Mouse (Mus musculus): ENCODE measurements at regions not wholly inside any gene's neighbourhood (a gene's known extent, or its start where the extent isn't known, plus 50 kb on each side); places are given as distances from the start of the nearest gene placed in this dataset.

DNA sequence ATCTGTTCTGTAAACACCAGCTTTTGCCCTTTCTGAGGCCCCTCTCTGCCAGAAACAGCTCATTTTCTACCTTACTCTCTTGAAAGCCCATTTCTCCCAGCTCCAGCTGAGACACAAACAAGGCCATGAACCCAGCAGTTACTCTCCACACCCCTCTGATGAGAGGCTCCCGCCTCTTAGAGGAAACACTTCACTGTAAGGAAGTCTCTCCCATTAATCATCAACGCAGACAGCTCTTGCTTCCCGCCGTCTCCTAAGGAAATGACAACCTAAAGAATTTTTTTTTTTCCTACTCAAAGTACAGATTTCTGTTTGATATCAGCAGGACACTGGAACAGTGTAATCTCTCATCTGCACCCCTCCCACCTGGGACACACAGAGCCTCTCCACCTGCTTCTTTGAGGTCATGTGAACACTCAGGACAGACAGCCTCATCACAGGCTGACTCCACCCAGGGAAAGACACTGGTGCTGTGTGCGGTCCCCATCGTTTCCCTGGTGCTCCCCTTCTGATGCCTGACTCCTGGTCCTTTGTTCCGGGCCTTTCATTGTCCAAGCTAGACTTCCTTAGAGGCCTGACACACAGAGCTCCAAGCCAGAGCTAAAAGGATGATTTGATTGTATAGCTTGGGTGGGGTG is 106.0 kb upstream of the Pmepa1 start:
- 0 out of 2 replicates have a peak overlapping the region, but pooled peaks have one; percentile 27 for H3K27ac ChIP-seq (ENCODE audit: low read length)
- WGBS: 42% methylated on average over 7 of the region's 7 CpGs
- no peak for ATAC-seq (replicated peaks; ENCODE audit: extremely low read depth, insufficient read depth, low FRiP score)
- no peaks in the 10 kb centered on the region for H3K36me3 ChIP-seq (ENCODE audit: control insufficient read depth, insufficient read depth)
- H3K4me3 ChIP-seq (ENCODE audit: low read length): no peak overlapping the region
- H3K4me2 ChIP-seq (ENCODE audit: low read depth, low read length): no peak overlapping the region
- peaks cover 22% of the 10 kb centered on the region for H3K4me1 ChIP-seq (ENCODE audit: control insufficient read depth, insufficient read depth, low read length)
- H3K27me3 ChIP-seq (ENCODE audit: control insufficient read depth, insufficient read depth, low read length): no peaks in the 10 kb centered on the region
- no peak overlapping the region for H3K9ac ChIP-seq (ENCODE audit: low read length)
- no peaks in the 10 kb centered on the region for H3K9me3 ChIP-seq (replicated peaks; ENCODE audit: control insufficient read depth, low read length)

DNA sequence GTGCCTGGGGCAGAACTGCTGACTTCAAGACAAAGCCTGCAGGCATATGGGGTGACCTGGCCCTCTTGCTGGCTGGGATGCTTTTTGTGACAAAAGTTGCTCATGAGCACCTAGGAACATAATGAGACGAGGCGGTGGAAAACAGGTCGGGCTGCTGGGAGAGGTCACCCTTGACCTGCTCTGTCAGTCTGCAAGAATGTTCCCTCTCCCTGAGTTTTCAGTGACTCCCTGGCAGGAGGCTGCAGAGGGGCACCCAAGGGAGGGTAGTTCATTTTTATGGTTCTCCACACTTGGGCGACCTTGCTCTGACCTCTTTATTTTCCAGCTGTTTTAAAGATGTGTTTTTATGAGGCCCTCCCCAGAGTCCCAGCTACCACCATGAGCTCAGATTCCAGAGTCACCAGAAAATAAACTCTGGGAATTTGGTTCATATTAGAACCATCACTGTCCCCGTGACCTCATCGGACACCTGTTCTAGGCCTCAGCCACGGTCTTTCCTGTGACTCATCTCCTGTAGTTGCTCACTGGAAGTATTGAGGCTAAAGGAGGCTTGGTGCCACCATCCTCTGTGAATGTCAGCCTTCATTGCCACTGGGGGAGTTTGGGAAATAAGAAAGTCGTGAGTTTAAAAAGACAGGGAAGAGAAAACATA is 108.7 kb upstream of the Pmepa1 start:
- no peak overlapping the region for H3K9ac ChIP-seq (ENCODE audit: low read length)
- H3K4me2 ChIP-seq (ENCODE audit: low read depth, low read length): no peak overlapping the region
- H3K4me1 ChIP-seq (ENCODE audit: control insufficient read depth, insufficient read depth, low read length): peaks cover 15% of the 10 kb centered on the region
- no peaks in the 10 kb centered on the region for H3K27me3 ChIP-seq (ENCODE audit: control insufficient read depth, insufficient read depth, low read length)
- WGBS: 73% methylated on average over 8 of the region's 8 CpGs
- H3K4me3 ChIP-seq (ENCODE audit: low read length): no peak overlapping the region
- no peaks in the 10 kb centered on the region for H3K36me3 ChIP-seq (ENCODE audit: control insufficient read depth, insufficient read depth)
- no peak for ATAC-seq (replicated peaks; ENCODE audit: extremely low read depth, insufficient read depth, low FRiP score)
- H3K27ac ChIP-seq (ENCODE audit: low read length): no peak overlapping the region; the same call in 1 of the 2 replicates
- H3K9me3 ChIP-seq (replicated peaks; ENCODE audit: control insufficient read depth, low read length): no peaks in the 10 kb centered on the region

DNA sequence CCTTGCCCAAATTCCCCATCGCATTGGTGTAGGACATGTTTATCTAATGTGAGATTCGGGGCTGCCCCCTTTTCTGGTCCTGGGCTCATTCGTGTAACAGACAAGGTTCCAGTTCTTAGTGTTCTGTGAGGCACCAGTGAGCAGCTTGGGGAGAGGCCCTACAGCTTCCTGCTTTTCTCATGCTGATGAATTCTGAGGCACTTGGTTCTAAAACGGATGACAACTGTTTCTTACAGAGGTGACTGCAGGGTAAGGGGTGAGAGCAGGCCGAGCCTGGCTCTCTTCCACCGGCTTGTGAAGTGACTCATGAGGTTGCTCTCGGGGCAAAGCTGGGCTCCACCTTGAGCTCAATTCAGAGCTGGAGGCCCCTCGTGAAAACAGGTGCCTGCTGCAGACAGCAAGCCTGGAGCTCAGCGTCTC is 109.4 kb upstream of the Pmepa1 start:
- Histone ChIP-seq H3K4me3 (ENCODE audit: low read length) (no peak overlapping the region), H3K9me3 (replicated peaks; ENCODE audit: control insufficient read depth, low read length) (no peaks in the 10 kb centered on the region; the same call in 1 of the 2 replicates), H3K4me1 (ENCODE audit: control insufficient read depth, insufficient read depth, low read length) (peaks cover 8% of the 10 kb centered on the region; the same call in 1 of the 2 replicates), H3K27me3 (ENCODE audit: control insufficient read depth, insufficient read depth, low read length) (no peaks in the 10 kb centered on the region), H3K9ac (ENCODE audit: low read length) (no peak overlapping the region), H3K36me3 (ENCODE audit: control insufficient read depth, insufficient read depth) (no peaks in the 10 kb centered on the region), H3K4me2 (ENCODE audit: low read depth, low read length) (no peak overlapping the region), H3K27ac (ENCODE audit: low read length) (peak overlapping the region; percentile 26; the same call in 1 of the 2 replicates)
- ATAC-seq (replicated peaks; ENCODE audit: extremely low read depth, insufficient read depth, low FRiP score): no peak
- 49% methylated on average over 9 of the region's 9 CpGs for WGBS

DNA sequence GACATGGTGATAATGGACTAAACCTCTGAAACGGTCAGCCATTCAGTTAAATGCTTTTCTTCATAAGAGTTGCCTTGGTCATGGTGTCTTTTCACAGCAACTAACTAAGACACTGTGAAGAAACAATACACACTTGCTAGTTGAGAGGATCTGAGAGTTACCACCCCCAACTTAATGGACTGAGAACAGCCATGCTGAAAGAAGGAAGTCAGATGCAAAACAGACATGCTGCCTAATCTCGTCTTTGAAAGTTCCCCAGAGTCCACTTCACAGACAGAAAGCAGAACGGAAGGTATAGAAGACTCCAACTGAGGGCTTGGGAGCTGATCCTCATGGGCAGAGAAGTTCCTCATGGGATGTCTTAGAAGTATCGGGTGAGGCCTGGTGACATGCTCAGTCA is 111.8 kb upstream of the Pmepa1 start:
- no peak overlapping the region for H3K27ac ChIP-seq (ENCODE audit: low read length)
- 66% methylated on average over 4 of the region's 4 CpGs for WGBS
- no peaks in the 10 kb centered on the region for H3K27me3 ChIP-seq (ENCODE audit: control insufficient read depth, insufficient read depth, low read length)
- H3K36me3 ChIP-seq (ENCODE audit: control insufficient read depth, insufficient read depth): no peaks in the 10 kb centered on the region
- H3K4me1 ChIP-seq (ENCODE audit: control insufficient read depth, insufficient read depth, low read length): peaks cover 6% of the 10 kb centered on the region; the same call in 1 of the 2 replicates
- H3K9me3 ChIP-seq (replicated peaks; ENCODE audit: control insufficient read depth, low read length): peaks cover 5% of the 10 kb centered on the region; the same call in 1 of the 2 replicates
- no peak for ATAC-seq (replicated peaks; ENCODE audit: extremely low read depth, insufficient read depth, low FRiP score)
- no peak overlapping the region for H3K4me2 ChIP-seq (ENCODE audit: low read depth, low read length)
- no peak overlapping the region for H3K9ac ChIP-seq (ENCODE audit: low read length)
- H3K4me3 ChIP-seq (ENCODE audit: low read length): no peak overlapping the region

DNA sequence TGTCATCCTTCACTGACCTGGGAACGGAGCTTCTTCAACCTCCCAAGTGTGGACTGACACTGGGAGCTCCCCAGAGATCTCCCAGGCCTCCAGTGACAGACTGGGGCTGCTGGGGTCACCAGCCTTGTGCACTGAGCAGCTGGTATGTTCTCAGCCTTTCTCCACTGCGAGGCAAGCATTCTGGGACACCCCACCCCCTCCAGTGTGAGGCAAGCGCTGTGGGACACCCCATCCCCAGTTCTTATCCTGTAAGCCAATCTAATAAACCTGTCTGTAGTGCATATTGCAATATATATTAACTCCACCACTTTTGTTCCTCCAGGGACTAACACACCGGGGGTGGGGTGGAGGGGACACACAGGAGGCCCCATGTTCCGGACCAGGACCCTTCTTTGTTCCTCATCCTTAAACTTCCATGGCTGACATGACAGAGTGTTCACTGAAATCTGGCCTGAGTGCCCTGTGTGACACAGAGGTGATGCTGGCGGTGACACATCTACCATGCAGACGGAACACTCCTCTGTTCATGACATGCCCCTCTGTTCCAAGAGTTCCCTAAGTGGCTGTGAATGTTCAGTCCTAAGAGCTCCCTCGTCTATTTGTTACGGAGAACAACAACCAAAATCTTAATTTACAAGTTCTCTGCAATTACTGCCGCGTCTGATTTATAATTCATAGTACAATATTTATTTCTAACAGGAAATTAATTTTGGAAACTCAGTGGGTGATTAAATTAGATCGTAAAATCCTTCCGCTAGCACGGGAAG is 116.4 kb upstream of the Pmepa1 start:
- H3K36me3 ChIP-seq (ENCODE audit: control insufficient read depth, insufficient read depth): no peaks in the 10 kb centered on the region
- no peaks in the 10 kb centered on the region for H3K4me1 ChIP-seq (ENCODE audit: control insufficient read depth, insufficient read depth, low read length)
- H3K4me2 ChIP-seq (ENCODE audit: low read depth, low read length): no peak overlapping the region
- H3K9me3 ChIP-seq (replicated peaks; ENCODE audit: control insufficient read depth, low read length): peaks cover 5% of the 10 kb centered on the region; the same call in 1 of the 2 replicates
- no peak overlapping the region for H3K27ac ChIP-seq (ENCODE audit: low read length)
- no peak for ATAC-seq (replicated peaks; ENCODE audit: extremely low read depth, insufficient read depth, low FRiP score)
- H3K9ac ChIP-seq (ENCODE audit: low read length): no peak overlapping the region
- 78% methylated on average over 14 of the region's 14 CpGs for WGBS
- H3K27me3 ChIP-seq (ENCODE audit: control insufficient read depth, insufficient read depth, low read length): no peaks in the 10 kb centered on the region
- H3K4me3 ChIP-seq (ENCODE audit: low read length): no peak overlapping the region

DNA sequence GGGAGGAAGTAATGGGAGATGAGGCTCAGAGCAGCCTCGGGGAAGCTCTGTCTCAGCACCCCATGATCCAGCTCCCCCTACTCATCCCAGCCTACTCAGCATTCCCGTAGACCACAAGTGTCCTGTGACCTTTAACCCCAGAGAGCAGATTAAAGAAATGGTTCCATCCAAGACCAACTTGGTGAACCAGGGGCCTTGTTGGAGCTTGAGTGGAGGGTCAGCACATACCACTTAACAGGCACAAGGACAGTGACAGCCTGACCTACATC is 116.9 kb upstream of the Pmepa1 start:
- Histone ChIP-seq H3K9ac (ENCODE audit: low read length) (no peak overlapping the region), H3K4me3 (ENCODE audit: low read length) (no peak overlapping the region), H3K4me2 (ENCODE audit: low read depth, low read length) (no peak overlapping the region), H3K36me3 (ENCODE audit: control insufficient read depth, insufficient read depth) (no peaks in the 10 kb centered on the region), H3K9me3 (replicated peaks; ENCODE audit: control insufficient read depth, low read length) (peaks cover 5% of the 10 kb centered on the region; the same call in 1 of the 2 replicates), H3K27ac (ENCODE audit: low read length) (no peak overlapping the region), H3K4me1 (ENCODE audit: control insufficient read depth, insufficient read depth, low read length) (no peaks in the 10 kb centered on the region), H3K27me3 (ENCODE audit: control insufficient read depth, insufficient read depth, low read length) (no peaks in the 10 kb centered on the region)
- no peak for ATAC-seq (replicated peaks; ENCODE audit: extremely low read depth, insufficient read depth, low FRiP score)
- 56% methylated on average over 2 of the region's 2 CpGs for whole genome bisulfite sequencing

DNA sequence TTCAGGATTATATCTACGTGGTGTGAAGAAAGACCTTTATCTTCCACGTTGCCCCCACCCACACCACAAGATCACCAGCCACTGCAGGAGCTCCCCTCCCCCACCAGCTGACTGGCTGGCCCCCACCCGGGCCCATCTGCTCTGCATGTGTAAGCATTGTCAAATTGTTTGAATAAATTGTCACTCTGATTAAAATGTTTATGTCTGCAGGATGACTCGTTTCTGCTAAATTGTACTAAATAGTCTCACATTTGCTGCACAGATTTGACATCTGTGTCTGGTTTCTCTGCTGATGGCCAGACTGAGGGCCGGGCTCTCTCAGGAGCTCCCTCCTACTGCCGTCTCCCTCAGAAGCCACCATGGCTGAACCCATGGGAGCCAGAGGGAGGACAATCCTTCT is 119.2 kb upstream of the Pmepa1 start:
- ATAC-seq (replicated peaks; ENCODE audit: extremely low read depth, insufficient read depth, low FRiP score): no peak
- Histone ChIP-seq H3K4me3 (ENCODE audit: low read length) (no peak overlapping the region), H3K4me1 (ENCODE audit: control insufficient read depth, insufficient read depth, low read length) (no peaks in the 10 kb centered on the region), H3K27me3 (ENCODE audit: control insufficient read depth, insufficient read depth, low read length) (no peaks in the 10 kb centered on the region), H3K9me3 (replicated peaks; ENCODE audit: control insufficient read depth, low read length) (peaks cover 5% of the 10 kb centered on the region; the same call in 1 of the 2 replicates), H3K27ac (ENCODE audit: low read length) (no peak overlapping the region), H3K36me3 (ENCODE audit: control insufficient read depth, insufficient read depth) (no peaks in the 10 kb centered on the region), H3K9ac (ENCODE audit: low read length) (no peak overlapping the region), H3K4me2 (ENCODE audit: low read depth, low read length) (no peak overlapping the region)
- WGBS: 43% methylated on average over 6 of the region's 6 CpGs

DNA sequence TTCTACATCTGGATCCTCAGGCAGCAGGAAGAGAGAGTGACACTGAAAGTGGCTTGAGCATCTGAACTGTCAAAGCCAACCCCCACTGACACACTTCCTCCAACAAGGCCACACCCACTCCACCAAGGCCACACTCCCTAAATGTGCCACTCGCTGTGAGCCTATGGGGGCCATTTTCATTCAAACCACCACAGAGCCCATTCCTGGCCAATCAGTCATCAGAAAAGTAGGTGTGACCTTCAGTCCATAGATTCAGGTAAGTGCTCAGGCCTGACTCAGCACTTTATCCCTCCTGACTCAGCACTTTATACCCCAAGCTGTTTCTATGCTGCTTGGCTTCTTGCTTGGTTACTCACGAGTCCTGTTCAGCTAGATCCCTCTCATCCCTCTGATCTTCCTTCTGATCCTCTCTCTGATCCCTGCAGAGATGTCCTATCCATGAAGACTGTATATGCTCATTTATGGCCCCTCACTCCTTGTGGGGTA is 121.6 kb upstream of the Pmepa1 start:
- no peak overlapping the region for H3K27ac ChIP-seq (ENCODE audit: low read length)
- H3K9me3 ChIP-seq (replicated peaks; ENCODE audit: control insufficient read depth, low read length): no peaks in the 10 kb centered on the region; the same call in 1 of the 2 replicates
- H3K4me3 ChIP-seq (ENCODE audit: low read length): no peak overlapping the region
- H3K9ac ChIP-seq (ENCODE audit: low read length): no peak overlapping the region
- no peaks in the 10 kb centered on the region for H3K36me3 ChIP-seq (ENCODE audit: control insufficient read depth, insufficient read depth)
- no peak for ATAC-seq (replicated peaks; ENCODE audit: extremely low read depth, insufficient read depth, low FRiP score)
- H3K4me1 ChIP-seq (ENCODE audit: control insufficient read depth, insufficient read depth, low read length): no peaks in the 10 kb centered on the region
- H3K4me2 ChIP-seq (ENCODE audit: low read depth, low read length): no peak overlapping the region
- no peaks in the 10 kb centered on the region for H3K27me3 ChIP-seq (ENCODE audit: control insufficient read depth, insufficient read depth, low read length)
- 90% methylated on average over 2 of the region's 2 CpGs for WGBS

DNA sequence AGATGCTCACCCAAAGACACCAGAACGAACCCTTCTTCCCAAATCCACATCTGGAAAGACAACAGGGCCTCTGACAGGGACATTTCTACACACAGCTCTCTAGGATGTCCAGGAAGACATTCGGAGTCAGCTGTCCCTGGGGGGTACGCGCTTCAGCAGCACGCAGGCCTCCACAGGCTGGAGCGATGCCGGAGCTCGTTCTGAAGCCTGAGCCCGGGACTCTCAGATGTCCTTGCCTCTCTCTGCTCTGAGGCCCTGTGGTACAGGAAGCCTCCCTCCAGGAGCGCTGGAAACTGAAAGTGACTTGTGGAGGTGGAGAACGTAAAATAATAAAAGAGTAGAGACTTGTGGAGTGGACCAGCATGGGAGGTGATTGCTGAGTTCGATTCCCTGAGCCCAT is 116.8 kb upstream of the 1700021F07Rik start:
- Histone ChIP-seq H3K9ac (ENCODE audit: low read length) (no peak overlapping the region), H3K27me3 (ENCODE audit: control insufficient read depth, insufficient read depth, low read length) (no peaks in the 10 kb centered on the region), H3K36me3 (ENCODE audit: control insufficient read depth, insufficient read depth) (no peaks in the 10 kb centered on the region), H3K4me1 (ENCODE audit: control insufficient read depth, insufficient read depth, low read length) (0 out of 2 replicates have a peak, but pooled peaks cover 2% of the 10 kb centered on the region), H3K9me3 (replicated peaks; ENCODE audit: control insufficient read depth, low read length) (no peaks in the 10 kb centered on the region), H3K4me2 (ENCODE audit: low read depth, low read length) (no peak overlapping the region), H3K27ac (ENCODE audit: low read length) (no peak overlapping the region), H3K4me3 (ENCODE audit: low read length) (no peak overlapping the region)
- no peak for ATAC-seq (replicated peaks; ENCODE audit: extremely low read depth, insufficient read depth, low FRiP score)
- 67% methylated on average over 12 of the region's 12 CpGs for WGBS
